Mouse (Mus musculus) G1E (cell line): ENCODE results near the gene Shank2. TPM values are rescaled to one million over a fixed set of nuclear protein-coding genes. Genes with fewer than 3 reads are reported as not detected.

Experiments
- ATAC-seq: 2 replicates; pipeline ENCODE4 v1.8.0; 2016; ENCODE audit warnings: mild to moderate bottlenecking; ENCODE audit not compliant: insufficient number of reproducible peaks, poor library complexity, low FRiP score, severe bottlenecking; ENCODE audit errors: extremely low read depth
- DNase-seq: peaks from one replicate; pipeline ENCODE4 v3.0.0; 2012; ENCODE audit warnings: low spot score
- H3K27me3 ChIP-seq: 2 replicates; pipeline ENCODE4 v1.6.1; 2012; ENCODE audit warnings: mild to moderate bottlenecking, low read length, inconsistent platforms; ENCODE audit not compliant: insufficient read depth
- H3K36me3 ChIP-seq: replicated peaks from 2 replicates; pipeline ENCODE3; 2012; ENCODE audit warnings: mild to moderate bottlenecking, inconsistent platforms
- H3K4me1 ChIP-seq: 2 replicates; pipeline ENCODE4 v1.6.1; 2012; ENCODE audit warnings: low read depth, low read length, inconsistent platforms, mixed read lengths; ENCODE audit not compliant: insufficient read depth
- H3K4me3 ChIP-seq: 2 replicates; pipeline ENCODE4 v1.5.1; 2012; ENCODE audit warnings: low read depth, mild to moderate bottlenecking, inconsistent platforms, low read length, moderate library complexity, mixed read lengths
- H3K9me3 ChIP-seq: replicated peaks from 2 replicates; pipeline ENCODE4 v1.6.1; 2012; ENCODE audit warnings: inconsistent platforms
- CTCF ChIP-seq: IDR thresholded peaks from 2 replicates; pipeline ENCODE4 v1.5.1; 2012; ENCODE audit warnings: low read depth, low read length, inconsistent platforms, mixed read lengths
- GATA1 ChIP-seq: IDR thresholded peaks from 2 replicates; pipeline ENCODE4 v1.6.1; 2012; ENCODE audit warnings: borderline replicate concordance, low read length, inconsistent platforms, mixed read lengths
- GATA2 ChIP-seq: IDR thresholded peaks from 2 replicates; pipeline ENCODE4 v1.6.1; 2012; ENCODE audit warnings: low read depth, low read length, inconsistent platforms, borderline replicate concordance
- POLR2AphosphoS5 ChIP-seq: IDR thresholded peaks from 2 replicates; pipeline ENCODE4 v1.6.1; 2012; ENCODE audit warnings: low read depth, low read length, inconsistent platforms; ENCODE audit not compliant: insufficient replicate concordance
- TAL1 ChIP-seq: conservative IDR thresholded peaks from 2 replicates; pipeline ENCODE4 v1.6.1; 2012; ENCODE audit warnings: low read depth, low read length, inconsistent platforms, mixed read lengths
- polyA plus RNA-seq: library from polyadenylated mRNA; stranded (reverse); fragments of >175 nt; gene quantifications from 2 replicates; pipeline ENCODE4 v1.2.3, GENCODE M21; 2012
- total RNA-seq, 2 experiments: library from RNA; stranded (forward) in 1 of 2; stranded (reverse) in 1 of 2; fragments of 200-1000 nt in 1 of 2; fragments of >200 nt in 1 of 2; fragmentation: Nextera tagmentation in 1 of 2; gene quantifications; 2 replicates each; pipeline ENCODE4 v1.2.3; 2014 to 2017

Gene Shank2
- total and polyA plus RNA-seq, 3 experiments, result 0.05 TPM; not detected in 2

DNA sequence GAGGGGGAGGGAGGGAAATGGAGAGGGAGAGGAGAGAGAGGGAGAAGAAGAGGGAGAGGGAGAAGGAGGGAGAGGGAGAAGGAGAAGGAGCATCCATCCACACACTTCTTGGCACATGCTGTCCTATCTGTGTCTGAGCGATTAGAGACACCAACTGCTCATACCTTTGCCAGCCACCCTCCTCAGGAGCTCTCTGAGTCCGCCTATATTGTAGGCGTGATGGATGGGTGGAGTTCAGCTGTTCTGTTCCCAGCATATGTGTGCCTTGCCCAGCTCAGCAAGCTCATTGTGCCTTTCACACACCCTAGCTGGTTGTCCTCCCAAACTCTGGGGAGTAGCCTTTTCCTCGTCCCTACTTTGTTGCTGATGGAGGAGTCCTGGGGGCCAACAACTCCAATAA, 233.8 kb downstream of the Shank2 start:
- DNase-seq (no peak), ATAC-seq (no peak)
- Histone ChIP-seq H3K4me1 (no peaks in the 10 kb centered on the region), H3K36me3 (no peaks in the 10 kb centered on the region), H3K27me3 (peaks cover 5% of the 10 kb centered on the region; the same call in 1 of the 2 replicates), H3K9me3 (no peaks in the 10 kb centered on the region), H3K4me3 (no peak overlapping the region)
- TF ChIP-seq POLR2AphosphoS5 (no peak), TAL1 (no peak), GATA2 (no peak), GATA1 (no peak), CTCF (no peak)

GRCm38 (mm10) chr7:144236802-144237201, 235.1 kb downstream of the Shank2 start:
- Histone ChIP-seq H3K4me1 (no peaks in the 10 kb centered on the region), H3K9me3 (no peaks in the 10 kb centered on the region), H3K27me3 (peaks cover 5% of the 10 kb centered on the region; the same call in 1 of the 2 replicates), H3K4me3 (no peak overlapping the region), H3K36me3 (no peaks in the 10 kb centered on the region)
- TF ChIP-seq GATA1, result no peak
- TF ChIP-seq TAL1, result no peak
- TF ChIP-seq GATA2, result no peak
- no peak for TF ChIP-seq POLR2AphosphoS5
- no peak for TF ChIP-seq CTCF
- ATAC-seq (no peak), DNase-seq (no peak)

DNA sequence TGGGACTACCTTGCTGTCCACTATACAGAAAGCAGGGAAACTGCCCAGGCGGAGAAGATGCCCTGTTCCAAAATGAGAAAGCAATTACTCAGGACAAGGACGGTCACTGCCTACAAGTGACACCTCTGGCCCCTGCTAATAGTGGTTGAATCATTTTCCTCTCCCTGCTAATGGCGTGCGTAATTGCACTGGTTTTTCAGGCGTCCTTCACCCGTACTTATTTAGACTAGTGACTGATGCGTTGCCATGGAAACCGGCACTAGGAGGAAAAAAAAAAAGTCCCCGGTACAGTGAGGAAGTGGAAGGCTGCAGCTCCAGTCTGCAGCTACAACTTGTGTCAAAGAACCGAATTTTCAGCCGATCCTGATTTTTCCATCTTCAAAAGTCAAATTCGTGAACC, 236.7 kb downstream of the Shank2 start:
- no peak for TF ChIP-seq POLR2AphosphoS5
- TF ChIP-seq GATA1, result no peak
- Histone ChIP-seq H3K9me3 (no peaks in the 10 kb centered on the region), H3K36me3 (no peaks in the 10 kb centered on the region), H3K27me3 (peaks cover 5% of the 10 kb centered on the region; the same call in 1 of the 2 replicates), H3K4me1 (no peaks in the 10 kb centered on the region), H3K4me3 (no peak overlapping the region)
- DNase-seq (no peak), ATAC-seq (no peak)

- H3K9me3 ChIP-seq, result no peaks in the 10 kb centered on the region
- peaks cover 5% of the 10 kb centered on the region; the same call in 1 of the 2 replicates for H3K27me3 ChIP-seq
These were observed 237.3 kb downstream of the Shank2 start for GRCm38 (mm10) chr7:144238992-144239391.

DNA sequence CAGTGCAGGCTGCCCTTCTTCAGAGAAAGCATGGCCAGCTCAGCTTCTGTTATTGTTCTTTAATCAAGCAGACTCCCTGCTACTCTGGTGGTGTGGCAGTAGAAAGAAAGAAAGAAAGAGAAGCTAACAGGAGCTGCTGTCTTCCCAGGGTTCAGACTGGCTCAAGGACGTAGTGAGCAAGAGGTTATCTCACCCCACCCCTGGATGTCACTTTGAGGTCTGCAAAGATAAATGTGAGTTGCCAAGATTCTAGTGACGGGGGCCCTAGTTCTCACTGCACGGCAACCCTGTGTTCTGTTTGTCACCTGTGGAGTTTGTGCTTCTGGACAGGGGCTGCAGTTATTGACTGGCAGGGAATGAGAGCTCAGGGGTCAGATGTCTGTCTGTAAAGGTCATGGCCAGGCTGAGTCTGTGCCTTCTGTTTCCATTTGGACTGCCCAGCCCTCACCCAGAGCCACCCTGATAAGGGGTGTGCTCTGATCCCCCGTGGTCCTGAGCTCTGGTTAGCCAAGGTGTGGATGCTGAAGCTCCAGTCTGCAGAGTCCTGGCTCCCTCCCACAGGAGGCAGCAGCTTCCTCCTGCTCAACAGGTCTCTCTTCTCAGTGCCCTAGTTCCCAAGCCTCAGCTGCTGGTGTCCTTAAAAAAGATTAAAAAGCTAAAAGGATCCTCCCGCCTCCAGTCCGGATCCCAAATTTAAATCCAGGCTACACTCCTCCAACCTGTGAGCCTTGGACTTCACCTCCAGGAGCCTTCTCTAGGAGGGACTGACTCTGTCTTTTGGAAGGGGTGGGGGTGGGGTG, 238.0 kb downstream of the Shank2 start:
- Histone ChIP-seq H3K4me3 (no peak overlapping the region), H3K4me1 (no peaks in the 10 kb centered on the region), H3K36me3 (no peaks in the 10 kb centered on the region), H3K27me3 (peaks cover 3% of the 10 kb centered on the region; the same call in 1 of the 2 replicates), H3K9me3 (no peaks in the 10 kb centered on the region)
- DNase-seq (no peak), ATAC-seq (no peak)
- TF ChIP-seq GATA2 (no peak), POLR2AphosphoS5 (no peak), TAL1 (no peak), GATA1 (no peak)

More at GRCm38 (mm10) chr7:144238992-144239391, 237.3 kb downstream of the Shank2 start:
- no peaks in the 10 kb centered on the region for H3K36me3 ChIP-seq
- no peak for DNase-seq
- no peak overlapping the region for H3K4me3 ChIP-seq
- TF ChIP-seq POLR2AphosphoS5 (no peak), TAL1 (no peak), CTCF (no peak), GATA2 (no peak)
- H3K4me1 ChIP-seq, result no peaks in the 10 kb centered on the region
- ATAC-seq, result no peak

DNA sequence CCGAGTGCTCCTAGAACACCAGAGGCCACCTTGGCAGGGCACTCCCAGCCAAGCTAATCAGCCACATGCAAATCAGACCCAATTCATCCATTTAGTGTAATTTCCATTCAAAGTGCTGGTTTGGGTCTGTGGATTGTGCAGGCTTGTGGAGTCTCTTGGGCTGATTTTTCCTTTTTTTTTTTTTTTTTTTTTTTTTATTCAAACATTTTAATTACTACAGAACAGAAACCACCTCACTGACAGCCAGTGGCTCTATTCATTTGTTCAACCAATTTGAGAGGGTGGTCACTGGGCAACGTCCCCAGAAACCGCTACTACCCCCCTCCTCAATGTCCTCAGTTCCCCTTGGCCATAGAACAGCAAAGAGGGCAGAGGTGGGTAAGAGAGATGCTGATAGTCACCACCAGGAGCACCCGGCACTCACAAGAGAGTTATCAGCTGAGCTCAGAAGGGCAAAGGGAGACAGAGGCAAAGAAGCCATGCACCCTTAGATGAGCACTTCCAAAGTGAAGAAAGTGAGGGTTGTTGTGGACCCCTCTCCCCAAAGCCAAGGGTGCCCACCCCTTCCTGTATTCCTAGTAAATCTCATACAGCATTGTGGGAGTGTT, 239.1 kb downstream of the Shank2 start:
- no peak for DNase-seq
- TF ChIP-seq GATA1, result no peak
- no peak for TF ChIP-seq TAL1
- TF ChIP-seq CTCF, result no peak
- TF ChIP-seq POLR2AphosphoS5, result no peak
- TF ChIP-seq GATA2, result no peak
- H3K4me1 ChIP-seq, result no peaks in the 10 kb centered on the region
- H3K27me3 ChIP-seq, result peaks cover 5% of the 10 kb centered on the region
- no peaks in the 10 kb centered on the region for H3K9me3 ChIP-seq
- H3K36me3 ChIP-seq, result no peaks in the 10 kb centered on the region
- no peak overlapping the region for H3K4me3 ChIP-seq
- ATAC-seq, result no peak
